Mouse (Mus musculus) erythroblast, embryonic 14.5 days (primary cell): ENCODE results near the gene Mrpl11. TPM values are rescaled to one million over a fixed set of nuclear protein-coding genes. Genes with fewer than 3 reads are reported as not detected.
"Not testable (repeated sequence)": the region's sequence is repeated elsewhere in the genome, so short reads cannot be mapped to it uniquely, and the experiment has no call there.

ENCODE experiments used
- H3K27me3 ChIP-seq: 2 replicates; pipeline ENCODE4 v1.6.1; 2012; ENCODE audit warnings: inconsistent platforms; ENCODE audit not compliant: control insufficient read depth
- H3K36me3 ChIP-seq: 2 replicates; pipeline ENCODE4 v1.6.1; 2012; ENCODE audit warnings: mild to moderate bottlenecking, inconsistent platforms; ENCODE audit not compliant: control insufficient read depth
- H3K4me1 ChIP-seq: 2 replicates; pipeline ENCODE4 v1.6.1; 2012; ENCODE audit warnings: inconsistent platforms; ENCODE audit not compliant: control insufficient read depth
- H3K4me3 ChIP-seq: replicated peaks from 2 replicates; pipeline ENCODE3; 2012; ENCODE audit warnings: moderate library complexity, mild to moderate bottlenecking, inconsistent platforms
- H3K9me3 ChIP-seq: 2 replicates; pipeline ENCODE4 v1.6.1; 2012; ENCODE audit warnings: low read length, inconsistent platforms, mixed read lengths; ENCODE audit not compliant: control insufficient read depth
- GATA1 ChIP-seq: IDR thresholded peaks from 2 replicates; pipeline ENCODE4 v1.6.1; 2012; ENCODE audit warnings: low read length, inconsistent platforms, mixed read lengths
- TAL1 ChIP-seq: IDR thresholded peaks from 3 replicates; pipeline ENCODE4 v1.6.1; 2012; ENCODE audit warnings: low read length, inconsistent platforms, mixed read lengths
- polyA plus RNA-seq: library from polyadenylated mRNA; stranded (reverse); fragments of >175 nt; gene quantifications from 2 replicates; pipeline ENCODE4 v1.2.3, GENCODE M21; 2012

The Mrpl11 gene
- polyA plus RNA-seq, 1 experiment = 5.9 TPM

- no peak overlapping the region for H3K4me3 ChIP-seq
- peaks cover 7% of the 10 kb centered on the region for H3K4me1 ChIP-seq
- H3K9me3 ChIP-seq = no peaks in the 10 kb centered on the region
- H3K27me3 ChIP-seq = peaks cover 27% of the 10 kb centered on the region
- TF ChIP-seq TAL1 (no peak), GATA1 (no peak)
- H3K36me3 ChIP-seq = no peaks in the 10 kb centered on the region
Measured at GRCm38 (mm10) chr19:4937444-4938310, 24.3 kb upstream of the Mrpl11 start.

- Histone ChIP-seq H3K4me1 (peaks cover 14% of the 10 kb centered on the region), H3K27me3 (peaks cover 67% of the 10 kb centered on the region), H3K36me3 (no peaks in the 10 kb centered on the region)
Measured at GRCm38 (mm10) chr19:4942551-4943252, 19.2 kb upstream of the Mrpl11 start, which contains the start of gene Peli3. Gene Peli3 (minus strand): TSS chr19:4943127.

GRCm38 (mm10) chr19:4943253-4943588 lies 18.7 kb upstream of the Mrpl11 start:
- Histone ChIP-seq H3K9me3 (no peaks in the 10 kb centered on the region), H3K4me1 (peaks cover 14% of the 10 kb centered on the region), H3K4me3 (peak overlapping the region; percentile 54), H3K36me3 (no peaks in the 10 kb centered on the region), H3K27me3 (peaks cover 69% of the 10 kb centered on the region)
- TF ChIP-seq TAL1 = no peak
- no peak for TF ChIP-seq GATA1

More at GRCm38 (mm10) chr19:4942551-4943252, 19.2 kb upstream of the Mrpl11 start, which contains the start of gene Peli3:
- no peak for TF ChIP-seq TAL1
- TF ChIP-seq GATA1 = no peak
- H3K9me3 ChIP-seq = no peaks in the 10 kb centered on the region
- H3K4me3 ChIP-seq = peak within 1 kb of the TSS; percentile 54

- H3K9me3 ChIP-seq = no peaks in the 10 kb centered on the region
- H3K27me3 ChIP-seq = peaks cover 62% of the 10 kb centered on the region
Measured at GRCm38 (mm10) chr19:4945540-4945939, 16.4 kb upstream of the Mrpl11 start.

GRCm38 (mm10) chr19:4948641-4949040 lies 13.3 kb upstream of the Mrpl11 start:
- H3K4me3 ChIP-seq, H3K9me3 ChIP-seq, H3K4me1 ChIP-seq, H3K36me3 ChIP-seq: not testable (repeated sequence)
- H3K27me3 ChIP-seq = peaks cover 32% of the 10 kb centered on the region

More at GRCm38 (mm10) chr19:4945540-4945939, 16.4 kb upstream of the Mrpl11 start:
- Histone ChIP-seq H3K36me3 (no peaks in the 10 kb centered on the region), H3K4me1 (peaks cover 14% of the 10 kb centered on the region), H3K4me3 (no peak overlapping the region)
- no peak for TF ChIP-seq TAL1
- TF ChIP-seq GATA1 = no peak

- peaks cover 8% of the 10 kb centered on the region for H3K4me1 ChIP-seq
- no peaks in the 10 kb centered on the region for H3K27me3 ChIP-seq
- TF ChIP-seq TAL1 (no peak), GATA1 (no peak)
- H3K36me3 ChIP-seq = peaks cover 29% of the 10 kb centered on the region
- no peaks in the 10 kb centered on the region for H3K9me3 ChIP-seq
- H3K4me3 ChIP-seq = no peak overlapping the region
Measured at GRCm38 (mm10) chr19:4968236-4968635, 6.3 kb downstream of the Mrpl11 start.

- TF ChIP-seq TAL1 = no peak
- TF ChIP-seq GATA1 = no peak
- H3K4me3 ChIP-seq = no peak overlapping the region
- peaks cover 27% of the 10 kb centered on the region for H3K27me3 ChIP-seq
- H3K4me1 ChIP-seq = no peaks in the 10 kb centered on the region
- no peaks in the 10 kb centered on the region for H3K36me3 ChIP-seq
- H3K9me3 ChIP-seq = no peaks in the 10 kb centered on the region
Measured at GRCm38 (mm10) chr19:4981767-4982166, 19.8 kb downstream of the Mrpl11 start.

- TF ChIP-seq GATA1 = no peak
- TF ChIP-seq TAL1 = no peak
- H3K4me1 ChIP-seq = no peaks in the 10 kb centered on the region
- no peaks in the 10 kb centered on the region for H3K9me3 ChIP-seq
- peaks cover 56% of the 10 kb centered on the region for H3K27me3 ChIP-seq
- H3K4me3 ChIP-seq = no peak overlapping the region
- no peaks in the 10 kb centered on the region for H3K36me3 ChIP-seq
Measured at GRCm38 (mm10) chr19:4989013-4989412, 27.1 kb downstream of the Mrpl11 start.

GRCm38 (mm10) chr19:4989434-4990255 lies 27.7 kb downstream of the Mrpl11 start:
- no peak for TF ChIP-seq GATA1
- TF ChIP-seq TAL1 = no peak
- no peaks in the 10 kb centered on the region for H3K36me3 ChIP-seq
- H3K4me1 ChIP-seq = no peaks in the 10 kb centered on the region
- no peak overlapping the region for H3K4me3 ChIP-seq
- H3K27me3 ChIP-seq = peaks cover 50% of the 10 kb centered on the region
- no peaks in the 10 kb centered on the region for H3K9me3 ChIP-seq
